Mouse (Mus musculus) stomach, postnatal 0 days (tissue): ENCODE data around the gene Cog1.

Experiments
- CTCF ChIP-seq: IDR thresholded peaks from 2 replicates; pipeline ENCODE4 v1.5.1; 2016; ENCODE audit warnings: antibody characterized with exemption, low read depth, mild to moderate bottlenecking, moderate library complexity
- EP300 ChIP-seq: optimal IDR thresholded peaks from 2 replicates; pipeline ENCODE3; 2016; ENCODE audit warnings: antibody characterized with exemption

DNA sequence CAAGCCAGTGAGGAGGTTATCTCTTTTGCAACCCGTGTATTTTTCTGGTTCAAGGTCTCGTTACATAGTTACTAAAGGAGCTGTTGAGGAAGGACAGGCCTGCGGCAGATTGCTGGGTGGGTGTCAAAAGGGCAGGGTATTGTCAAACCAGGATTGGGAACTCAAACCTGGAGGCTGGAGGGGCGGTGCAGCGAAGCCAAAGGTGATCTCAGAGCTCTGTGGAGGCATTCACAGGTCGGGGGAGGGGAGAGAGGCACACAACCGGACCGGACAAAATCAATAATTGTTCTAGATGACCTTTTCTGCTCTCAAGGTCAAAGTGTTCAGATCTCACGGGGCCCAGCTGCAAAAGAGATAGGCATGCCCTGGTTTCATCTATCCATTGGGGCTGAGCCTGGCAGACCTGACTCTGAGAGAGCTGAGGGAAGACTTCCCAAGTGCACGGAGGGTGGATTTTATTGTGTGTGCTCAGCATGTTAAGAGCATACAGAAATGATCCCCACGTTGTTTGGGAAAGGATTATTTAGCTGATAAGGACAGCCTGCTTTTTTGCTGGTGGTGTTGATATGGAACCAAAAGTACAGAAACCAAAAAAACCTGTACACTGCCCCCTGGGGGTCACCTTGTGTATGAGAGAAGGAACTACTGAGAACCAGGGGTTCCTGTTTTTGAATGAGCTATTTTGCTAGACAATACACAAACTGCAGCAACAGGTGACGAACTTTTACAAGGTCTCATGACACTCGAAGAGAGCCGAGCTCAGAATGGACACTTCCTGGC, 31.6 kb upstream of the Cog1 start:
- TF ChIP-seq EP300, result no peak
- peak; percentile 73 for TF ChIP-seq CTCF
